Mouse (Mus musculus) gastrocnemius, postnatal 36 days (tissue): ENCODE measurements around the gene Unc13d. TPM values are rescaled to one million over a fixed set of nuclear protein-coding genes. Genes with fewer than 3 reads are reported as not detected.

Experiments
- DNase-seq, 2 experiments: peaks; one replicate each; pipeline ENCODE4 v3.0.0; 2022
- intact Hi-C: fragments of 180-260 bp; cut with DNase I; formaldehyde crosslinking; loops from one replicate; pipeline ENCODE4 v1.15.1; 2025
- total RNA-seq, 2 experiments: library from RNA; stranded (reverse); gene quantifications; 2 replicates each; pipeline ENCODE4 v1.2.3; 2021

Gene Unc13d
- total RNA-seq, 2 experiments from 2014 or later: 0.30 to 0.48 TPM

- intact Hi-C loops: loop anchor here (5.0 kb wide), 1 partner anchor 44 kb away; no protein-coding TSS in a partner anchor
- peak in 1 of 2 experiments; percentile 48 for DNase-seq
Observed at GRCm38 (mm10) chr11:116081081-116081480, 3.3 kb upstream of the Unc13d start.

DNA sequence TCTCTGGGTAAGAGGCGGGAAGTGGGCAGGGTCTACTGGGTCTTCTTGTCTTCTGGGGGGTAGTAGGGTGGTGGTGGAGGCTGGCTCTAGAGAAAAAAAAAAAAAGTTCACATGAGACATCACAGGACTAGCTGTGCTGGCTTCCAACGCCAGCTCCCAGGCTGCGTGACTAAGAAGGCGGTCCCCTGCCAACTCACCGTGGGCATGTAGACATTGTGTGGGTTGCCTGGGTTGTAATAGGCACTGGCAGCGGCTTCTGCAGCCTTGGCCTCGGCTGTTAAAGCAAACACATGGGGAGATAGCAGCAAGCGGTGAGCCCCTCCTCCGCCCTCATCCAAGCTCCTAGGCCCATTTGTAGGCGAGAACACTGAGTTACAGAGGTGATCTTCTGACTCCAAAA, 1.8 kb upstream of the Unc13d start:
- no peak for DNase-seq
- intact Hi-C loops: no loop called here

GRCm38 (mm10) chr11:116078676-116079320, 1.0 kb upstream of the Unc13d start:
- intact Hi-C loops: no loop called here
- DNase-seq: no peak

DNA sequence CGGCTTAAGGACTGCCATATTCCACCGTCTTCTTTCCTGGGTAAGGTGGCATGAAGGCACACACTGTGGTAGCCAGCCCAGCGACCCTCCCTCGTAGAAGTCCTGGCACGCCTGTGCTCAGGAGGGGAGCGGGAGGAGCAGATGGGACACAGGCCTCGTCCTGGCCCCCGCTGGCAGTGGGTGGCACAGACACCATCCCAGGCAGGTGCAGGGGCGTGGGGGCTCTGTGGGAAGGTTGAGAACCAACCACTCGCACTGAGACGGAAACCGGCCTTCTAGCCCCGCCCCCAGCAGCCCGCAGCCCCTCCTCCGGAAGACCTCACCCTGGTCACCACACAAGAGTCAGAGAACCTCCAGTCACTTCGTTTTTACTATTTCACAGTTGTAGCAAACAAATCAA, 460 bp upstream of the Unc13d start:
- DNase-seq: no peak
- intact Hi-C loops: no loop called here

DNA sequence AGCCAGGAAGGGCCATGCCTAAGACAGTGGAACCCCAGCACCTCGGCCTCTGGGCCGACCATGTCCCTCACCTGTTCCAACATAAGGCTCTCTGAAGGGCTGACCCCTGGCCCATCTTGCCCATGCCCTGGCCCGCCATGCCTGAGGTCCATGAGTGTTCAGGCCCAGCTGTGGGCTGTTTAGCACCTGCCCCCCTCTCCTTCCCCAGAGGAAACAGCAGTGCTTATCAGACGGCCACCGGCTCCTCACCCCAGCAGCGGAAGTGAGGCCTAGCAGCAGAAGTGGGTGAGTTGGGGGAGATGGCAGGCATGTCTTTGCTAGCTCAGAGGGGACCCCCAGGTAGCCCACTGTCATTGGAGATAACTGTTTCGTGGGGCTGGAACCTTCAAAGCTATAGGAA, 925 bp downstream of the Unc13d start:
- no peak for DNase-seq
- intact Hi-C loops: no loop called here

DNA sequence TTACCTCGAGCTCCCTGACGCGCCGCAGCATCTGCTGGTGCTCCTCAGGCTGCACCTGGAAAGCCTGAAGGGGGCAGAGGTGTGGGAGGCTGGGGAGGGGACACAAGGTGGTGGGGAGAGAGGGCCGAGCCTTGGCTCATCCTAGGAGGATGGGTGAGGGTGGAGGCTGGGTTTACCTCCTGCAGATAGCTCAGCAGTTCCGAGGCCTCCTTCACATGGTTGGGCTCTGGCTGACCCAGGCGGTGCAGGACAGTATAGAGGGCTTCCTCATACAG, 1.6 kb downstream of the Unc13d start:
- intact Hi-C loops: no loop called here
- DNase-seq: no peak

- DNase-seq: no peak
- intact Hi-C loops: no loop called here
Observed at GRCm38 (mm10) chr11:116075539-116076265, 2.1 kb downstream of the Unc13d start.

DNA sequence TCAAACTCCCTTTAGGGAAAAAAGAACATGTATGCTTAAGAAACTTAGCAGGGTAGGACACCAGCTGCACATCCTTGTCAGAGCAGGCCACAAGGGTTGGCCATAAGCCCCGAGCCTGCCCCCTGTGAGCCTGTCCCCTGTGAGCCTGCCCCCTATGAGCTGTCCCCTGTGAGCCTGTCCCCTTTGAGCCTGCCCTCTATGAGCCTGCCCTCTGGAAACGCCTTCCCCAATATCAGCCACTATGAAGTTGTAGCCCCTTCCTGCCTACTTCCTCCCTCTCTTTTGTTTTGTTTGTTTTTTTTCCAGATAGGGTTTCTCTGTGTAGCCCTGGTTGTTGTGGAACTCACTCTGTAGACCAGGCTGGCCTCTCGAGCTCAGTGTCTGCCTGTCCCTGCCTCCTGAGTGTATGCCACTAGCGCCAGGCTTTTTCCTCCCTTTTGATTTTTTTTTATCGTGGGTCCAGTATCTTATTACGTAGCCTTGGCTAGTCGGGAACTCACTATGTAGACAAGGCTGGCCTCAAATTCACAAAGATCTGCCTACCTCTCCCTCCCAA, 3.2 kb downstream of the Unc13d start:
- intact Hi-C loops: no loop called here
- DNase-seq: no peak

DNA sequence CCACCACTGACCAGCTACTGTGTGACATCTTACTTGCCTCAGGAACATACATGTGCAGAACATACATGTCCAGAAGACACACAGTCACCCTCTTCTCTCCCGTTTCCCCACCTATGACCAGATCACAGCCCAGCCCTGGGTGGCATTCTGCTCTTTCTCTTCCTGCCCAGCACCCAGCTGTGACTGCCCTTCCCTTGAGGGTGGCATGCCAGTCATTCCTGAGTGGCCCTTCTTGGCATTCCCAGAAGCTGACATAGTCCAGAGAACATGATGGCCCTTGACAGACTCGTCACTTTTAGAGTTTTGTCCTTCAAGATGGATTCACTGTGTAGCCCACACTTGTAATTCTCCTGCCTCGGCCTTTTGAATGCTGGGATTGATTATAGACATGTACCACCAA, 5.2 kb downstream of the Unc13d start:
- DNase-seq: no peak
- intact Hi-C loops: no loop called here

GRCm38 (mm10) chr11:116071510-116071909, 6.3 kb downstream of the Unc13d start:
- intact Hi-C loops: no loop called here
- no peak for DNase-seq

DNA sequence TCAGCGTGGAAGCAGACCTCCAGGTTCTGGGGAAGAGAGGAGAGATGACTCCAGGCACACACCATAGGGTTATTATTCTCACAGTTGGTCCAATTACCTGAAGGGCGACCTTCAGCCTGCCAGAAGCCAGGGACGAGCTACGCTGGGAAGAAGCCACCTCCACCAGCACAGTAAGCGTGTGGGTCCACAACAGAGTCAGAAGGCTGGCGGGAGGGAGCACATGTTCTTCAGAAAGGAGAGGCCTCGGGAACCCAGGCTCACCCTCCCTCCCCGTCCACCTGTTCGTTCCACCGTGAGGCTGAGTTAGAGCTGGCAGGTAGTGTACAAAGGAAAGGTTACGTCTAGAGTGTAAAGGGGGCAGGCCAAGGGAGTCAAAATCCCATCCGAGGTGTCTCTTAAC, 12.4 kb downstream of the Unc13d start:
- DNase-seq: no peak
- intact Hi-C loops: no loop called here

- intact Hi-C loops: no loop called here
- DNase-seq: no peak
Observed at GRCm38 (mm10) chr11:116064187-116064867, 13.4 kb downstream of the Unc13d start.

DNA sequence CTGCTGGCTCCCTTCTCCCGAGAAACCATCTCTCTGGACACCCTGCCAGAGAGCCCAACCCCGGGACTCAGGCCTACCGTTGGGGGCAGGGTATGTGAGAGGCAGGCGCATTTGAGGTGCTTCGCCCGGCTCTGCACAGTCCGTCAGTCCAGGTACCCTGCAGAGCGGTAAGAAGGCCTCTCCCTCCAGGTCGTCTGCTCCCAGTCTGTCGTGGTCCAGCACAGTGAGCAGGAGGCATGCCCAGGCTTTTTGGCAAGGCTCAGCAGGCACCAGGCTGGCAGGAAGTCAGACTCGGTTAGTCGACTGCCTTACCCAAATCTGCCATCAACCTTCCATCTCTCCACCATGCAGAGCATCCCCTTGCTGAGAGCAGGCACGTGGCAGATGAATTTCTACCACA, 14.2 kb downstream of the Unc13d start:
- DNase-seq: no peak

GRCm38 (mm10) chr11:116062521-116062920, 15.2 kb downstream of the Unc13d start:
- no peak for DNase-seq
- intact Hi-C loops: no loop called here

More for the DNA sequence above, 14.2 kb downstream of the Unc13d start:
- intact Hi-C loops: no loop called here

DNA sequence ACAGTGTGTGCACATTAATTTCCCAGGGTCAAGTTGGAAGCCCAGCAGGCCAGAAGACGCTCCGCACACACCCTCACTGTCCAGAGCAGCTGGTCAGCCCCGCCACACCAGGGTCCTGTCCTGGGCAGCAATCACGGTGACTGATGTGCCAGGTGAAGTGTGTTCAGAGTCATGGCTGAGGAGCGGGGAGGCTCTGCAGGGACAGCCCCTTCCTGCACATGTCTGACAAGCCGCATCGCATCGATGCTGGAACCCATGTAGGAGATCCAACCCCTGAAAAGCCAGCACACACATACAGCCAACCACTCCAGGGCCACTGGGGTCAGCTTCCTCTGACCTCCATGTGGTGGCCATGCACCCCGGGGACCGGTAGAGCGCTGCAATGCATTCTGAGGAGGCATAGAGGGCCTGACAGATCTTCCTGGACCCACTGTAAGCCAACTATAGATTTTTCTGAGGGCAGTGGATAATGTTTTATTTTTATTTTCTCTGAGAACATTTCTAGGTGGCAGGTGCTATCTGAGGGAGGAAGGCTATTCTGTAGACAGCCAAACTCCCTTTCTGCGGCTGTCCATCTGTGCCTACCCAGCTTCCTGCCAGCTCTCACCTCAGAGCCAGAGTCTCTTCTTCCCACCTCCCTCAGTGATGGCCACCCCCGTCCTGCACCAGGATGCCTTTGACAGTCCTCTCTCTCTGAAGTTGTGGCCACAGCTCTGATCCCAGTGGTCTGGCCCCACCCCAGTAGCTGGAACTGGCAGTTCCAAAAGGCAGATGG, 15.9 kb downstream of the Unc13d start:
- intact Hi-C loops: no loop called here
- no peak for DNase-seq

DNA sequence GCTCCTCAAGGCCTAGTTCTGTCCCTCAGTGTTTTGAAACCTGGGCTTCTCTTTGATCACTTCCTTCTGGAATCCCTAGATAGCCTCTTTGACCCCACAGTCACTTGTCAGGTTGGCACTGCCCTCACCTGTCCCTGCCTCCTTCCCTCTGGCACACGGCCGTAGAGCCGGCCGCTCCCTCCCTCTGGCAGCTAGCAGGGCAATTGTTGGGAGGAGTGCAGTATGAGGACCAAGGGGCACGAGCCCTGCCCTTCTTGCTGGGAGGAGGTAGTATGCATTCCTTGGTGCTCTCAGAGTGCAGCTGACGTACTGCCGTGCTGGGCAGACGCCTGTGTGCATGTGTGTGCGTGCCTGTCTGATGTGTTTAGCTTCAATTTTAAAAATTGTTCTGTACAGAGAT, 17.2 kb downstream of the Unc13d start:
- DNase-seq: no peak
- intact Hi-C loops: no loop called here

DNA sequence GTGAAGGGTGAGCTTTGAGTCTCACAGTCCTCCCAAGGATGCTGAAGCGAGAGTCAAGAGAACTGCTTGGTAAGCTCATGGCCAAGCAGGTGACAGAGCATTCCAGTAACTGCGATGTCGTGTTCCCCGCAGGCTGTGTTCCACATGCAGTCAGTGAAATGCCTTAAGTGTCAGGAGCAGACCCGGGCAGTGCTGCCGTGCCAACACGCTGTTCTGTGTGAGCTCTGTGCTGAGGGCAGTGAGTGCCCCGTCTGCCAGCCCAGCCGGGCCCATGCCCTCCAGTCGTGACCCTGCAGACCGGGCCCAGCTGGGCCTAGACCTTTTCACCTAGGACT, 18.1 kb downstream of the Unc13d start:
- no peak for DNase-seq
- intact Hi-C loops: no loop called here

DNA sequence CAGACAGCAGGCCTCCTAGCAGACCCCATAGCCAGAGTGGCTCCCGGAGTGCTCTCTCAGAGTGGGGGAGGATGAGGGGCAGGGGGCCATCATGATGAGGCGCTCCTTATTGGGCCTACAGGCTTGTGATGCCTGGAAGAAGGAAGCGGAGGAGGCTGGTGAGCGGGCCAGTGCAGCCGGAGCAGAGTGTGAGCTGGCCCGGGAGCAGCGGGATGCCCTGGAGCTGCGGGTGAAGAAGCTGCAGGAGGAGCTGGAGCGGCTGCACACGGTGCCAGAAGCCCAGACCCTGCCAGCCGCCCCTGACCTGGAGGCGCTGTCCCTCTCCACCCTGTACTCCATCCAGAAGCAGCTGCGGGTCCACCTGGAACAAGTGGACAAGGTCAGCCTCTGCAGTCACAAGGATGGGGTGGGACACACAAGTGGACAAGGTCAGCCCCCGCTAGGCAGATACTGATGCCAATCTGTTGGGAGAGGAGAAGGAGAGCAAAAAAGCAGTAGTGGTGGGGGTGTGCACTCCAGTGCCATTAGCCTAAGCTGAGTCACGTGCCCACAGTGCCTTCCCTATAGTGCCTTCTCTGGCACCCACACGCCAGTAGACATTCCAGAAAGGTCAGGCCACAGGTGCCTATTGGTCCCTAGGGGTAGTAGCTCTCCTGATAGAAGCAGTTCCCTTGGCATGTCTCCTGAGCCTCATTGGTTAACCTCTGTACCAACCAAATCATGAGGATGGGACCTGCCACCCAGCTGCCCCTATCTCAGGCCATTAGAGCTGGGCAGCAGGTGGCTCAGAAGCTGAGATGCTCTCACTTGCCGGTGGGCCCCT, 18.7 kb downstream of the Unc13d start:
- DNase-seq: no peak
- intact Hi-C loops: no loop called here

DNA sequence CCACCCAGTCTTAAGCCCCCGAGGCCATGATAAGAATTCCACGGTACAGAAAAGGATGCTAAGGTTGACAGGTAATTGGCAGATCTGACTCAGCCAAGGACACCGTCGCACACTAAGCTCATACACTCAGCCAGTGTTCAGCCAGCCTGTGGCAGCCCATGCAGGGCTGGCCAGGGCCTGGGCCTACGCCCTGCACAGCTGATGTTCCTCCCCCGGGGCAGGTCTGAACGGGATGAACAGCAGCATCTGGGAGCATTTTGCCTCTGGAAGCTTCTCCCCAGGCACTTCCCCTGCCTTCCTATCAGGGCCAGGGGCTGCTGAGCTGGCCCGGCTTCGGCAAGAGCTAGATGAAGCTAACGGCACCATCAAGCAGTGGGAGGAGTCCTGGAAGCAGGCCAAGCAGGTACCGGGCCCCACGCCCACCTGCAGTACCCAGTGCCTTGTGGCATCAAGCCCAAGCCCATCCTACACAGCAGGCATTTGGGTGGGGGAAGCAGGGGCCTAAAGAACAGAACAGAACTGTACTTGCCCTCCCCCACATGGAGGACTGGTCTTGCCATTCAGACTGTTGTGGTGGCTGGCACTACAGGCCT, 19.6 kb downstream of the Unc13d start:
- intact Hi-C loops: no loop called here
- no peak for DNase-seq
